Mouse (Mus musculus) E14TG2a.4 (cell line): ENCODE data around the gene Helz.
A peak's percentile ranks its signal among the peaks of the same experiment; 100 is the strongest.
"Not testable (repeated sequence)": the region's sequence is repeated elsewhere in the genome, so short reads cannot be mapped to it uniquely, and the experiment has no call there.

ENCODE experiments used
- H3K27me3 ChIP-seq: 2 replicates; pipeline ENCODE4 v1.6.1; 2014; ENCODE audit warnings: low read length, control low read depth; ENCODE audit not compliant: insufficient read depth
- H3K36me3 ChIP-seq: 2 replicates; pipeline ENCODE4 v1.6.1; 2014; ENCODE audit warnings: low read length, control low read depth; ENCODE audit not compliant: insufficient read depth
- H3K4me1 ChIP-seq: replicated peaks from 2 replicates; pipeline ENCODE4 v1.6.1; 2014; ENCODE audit warnings: low read depth, low read length, control low read depth
- H3K4me3 ChIP-seq: replicated peaks from 2 replicates; pipeline ENCODE4 v1.5.1; 2014; ENCODE audit warnings: mild to moderate bottlenecking, low read length
- H3K9me3 ChIP-seq: 2 replicates; pipeline ENCODE4 v1.6.1; 2014; ENCODE audit warnings: low read length, control low read depth
- CTCF ChIP-seq: conservative IDR thresholded peaks from 2 replicates; pipeline ENCODE4 v1.5.1; 2014; ENCODE audit warnings: low read length
- NANOG ChIP-seq: IDR thresholded peaks from 2 replicates; pipeline ENCODE4 v1.6.1; 2014; ENCODE audit warnings: borderline replicate concordance, low read length, mixed read lengths
- POU5F1 ChIP-seq: IDR thresholded peaks from 2 replicates; pipeline ENCODE4 v1.6.1; 2014; ENCODE audit warnings: low read length, borderline replicate concordance

Gene Helz

DNA sequence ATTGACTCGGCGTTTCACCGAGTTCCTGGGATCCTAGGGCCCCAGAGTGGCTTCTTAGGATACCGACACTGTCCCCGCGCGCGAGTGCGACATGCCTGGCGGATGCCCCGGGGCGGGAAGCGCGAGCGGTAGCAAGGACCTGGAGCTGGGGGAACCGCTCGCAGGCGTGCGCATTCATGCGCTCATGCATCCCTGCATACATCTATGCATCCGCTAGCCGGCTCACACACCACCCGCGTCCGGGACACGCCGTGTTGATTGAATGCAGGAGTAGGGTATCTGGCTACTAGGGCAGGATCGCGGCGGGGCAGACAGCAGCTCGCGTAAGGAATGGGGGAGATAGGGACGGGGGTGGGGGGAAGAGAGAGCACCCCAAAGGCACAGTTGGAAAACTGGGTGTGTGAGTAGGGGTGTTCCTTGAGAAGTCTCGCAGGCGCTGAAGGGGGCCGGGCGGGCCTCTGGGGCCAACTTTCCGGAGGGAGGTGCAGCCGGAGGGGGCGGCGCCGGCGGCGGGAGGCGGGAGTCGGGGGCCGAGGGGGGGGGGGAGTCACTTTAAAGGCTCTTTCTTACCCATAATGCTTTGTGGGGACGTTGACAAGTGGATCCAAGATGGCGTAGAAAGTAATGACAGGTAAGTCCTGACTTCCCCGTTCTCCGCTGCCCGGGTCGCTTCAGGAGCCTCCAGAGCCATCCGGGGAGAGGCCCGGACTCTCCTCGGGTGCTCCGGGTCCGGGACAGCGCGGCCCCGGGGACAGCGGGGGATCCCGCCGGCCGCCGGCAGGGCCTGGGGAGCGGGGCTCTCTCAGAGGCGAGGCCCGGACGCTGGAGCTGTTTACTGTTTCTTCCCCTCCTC is at the start of gene Helz:
Helz (plus strand) TSS at position 580 of the 853 bp plus-strand sequence.
- no peaks in the 10 kb centered on the region for H3K27me3 ChIP-seq
- peaks cover 34% of the 10 kb centered on the region for H3K36me3 ChIP-seq
- peak within 1 kb of the TSS; percentile 97 for H3K4me3 ChIP-seq
- no peaks in the 10 kb centered on the region for H3K9me3 ChIP-seq
- TF ChIP-seq POU5F1 = no peak
- no peak for TF ChIP-seq NANOG
- no peak for TF ChIP-seq CTCF
- H3K4me1 ChIP-seq = peaks cover 62% of the 10 kb centered on the region

- peaks cover 35% of the 10 kb centered on the region for H3K36me3 ChIP-seq
- H3K9me3 ChIP-seq = no peaks in the 10 kb centered on the region
- TF ChIP-seq CTCF = peak; percentile 35
- TF ChIP-seq POU5F1 = no peak
- no peak for TF ChIP-seq NANOG
- no peak overlapping the region for H3K4me3 ChIP-seq
- H3K4me1 ChIP-seq = peaks cover 13% of the 10 kb centered on the region; the same call in 1 of the 2 replicates
- no peaks in the 10 kb centered on the region for H3K27me3 ChIP-seq
Measured at GRCm38 (mm10) chr11:107502801-107503200, 44.9 kb upstream of the Helz start.

- H3K4me3 ChIP-seq, H3K27me3 ChIP-seq, H3K9me3 ChIP-seq: not testable (repeated sequence)
- peaks cover 20% of the 10 kb centered on the region for H3K4me1 ChIP-seq
- H3K36me3 ChIP-seq = peaks cover 21% of the 10 kb centered on the region
Measured at GRCm38 (mm10) chr11:107504364-107504763, 43.4 kb upstream of the Helz start.

DNA sequence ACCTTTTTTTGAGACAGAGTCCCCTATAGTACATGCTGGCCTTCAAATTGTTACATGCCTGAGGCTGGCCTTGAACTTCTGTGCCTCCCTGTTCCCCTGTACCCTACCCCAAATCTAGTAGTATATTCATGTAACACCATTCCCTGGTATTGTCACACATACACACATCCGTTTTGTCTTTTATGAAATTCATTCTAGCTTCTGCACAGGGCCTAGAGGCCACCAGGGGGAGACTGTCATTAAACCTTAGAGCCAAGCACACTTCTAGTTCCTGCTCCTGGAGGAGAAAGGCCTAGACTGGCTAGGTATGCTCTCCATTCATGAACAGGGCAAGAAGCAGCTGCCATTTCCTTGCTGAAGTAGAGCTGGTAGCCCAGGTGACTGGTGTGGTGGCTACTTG is 41.5 kb upstream of the Helz start:
- Histone ChIP-seq H3K4me1 (peaks cover 39% of the 10 kb centered on the region), H3K4me3 (no peak overlapping the region), H3K9me3 (peaks cover 5% of the 10 kb centered on the region; the same call in 1 of the 2 replicates), H3K36me3 (peaks cover 8% of the 10 kb centered on the region; the same call in 1 of the 2 replicates), H3K27me3 (no peaks in the 10 kb centered on the region)
- TF ChIP-seq CTCF (peak; percentile 54), NANOG (no peak)

GRCm38 (mm10) chr11:107509631-107510338 is 37.9 kb upstream of the Helz start:
- TF ChIP-seq POU5F1 = no peak; the same call in 1 of the 2 replicates
- peak; percentile 41 for TF ChIP-seq CTCF
- no peak for TF ChIP-seq NANOG
- Histone ChIP-seq H3K36me3 (no peaks in the 10 kb centered on the region), H3K4me1 (peaks cover 49% of the 10 kb centered on the region), H3K27me3 (no peaks in the 10 kb centered on the region), H3K4me3 (peak overlapping the region; percentile 65), H3K9me3 (peaks cover 5% of the 10 kb centered on the region; the same call in 1 of the 2 replicates)

GRCm38 (mm10) chr11:107510362-107511269 is 37.1 kb upstream of the Helz start:
- Histone ChIP-seq H3K4me1 (peaks cover 49% of the 10 kb centered on the region), H3K9me3 (peaks cover 5% of the 10 kb centered on the region; the same call in 1 of the 2 replicates), H3K36me3 (no peaks in the 10 kb centered on the region), H3K4me3 (peak overlapping the region; percentile 65), H3K27me3 (no peaks in the 10 kb centered on the region)
- TF ChIP-seq POU5F1 = peak; percentile 33; the same call in 1 of the 2 replicates
- TF ChIP-seq CTCF = no peak

DNA sequence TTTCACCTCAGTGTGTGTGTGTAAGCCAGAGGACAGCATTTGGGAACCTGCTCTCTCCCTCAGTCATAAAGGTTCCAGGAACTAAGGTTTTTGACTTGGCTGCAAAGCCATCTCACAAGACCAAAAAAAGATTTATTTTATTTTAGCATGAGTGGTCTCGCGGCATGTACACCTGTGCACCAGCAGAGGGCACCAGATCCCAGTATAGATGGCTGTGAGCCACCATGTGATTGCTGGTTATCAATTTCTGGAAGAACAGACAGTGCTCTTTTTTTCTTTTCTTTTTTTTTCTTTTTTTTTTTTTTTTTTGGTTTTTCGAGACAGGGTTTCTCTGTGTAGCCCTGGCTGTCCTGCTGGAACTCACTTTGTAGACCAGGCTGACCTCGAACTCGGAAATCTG is 35.8 kb upstream of the Helz start:
- H3K4me1 ChIP-seq = peaks cover 54% of the 10 kb centered on the region
- not testable (repeated sequence) for H3K36me3 ChIP-seq, H3K9me3 ChIP-seq, H3K27me3 ChIP-seq, H3K4me3 ChIP-seq
- TF ChIP-seq CTCF = peak; percentile 90

DNA sequence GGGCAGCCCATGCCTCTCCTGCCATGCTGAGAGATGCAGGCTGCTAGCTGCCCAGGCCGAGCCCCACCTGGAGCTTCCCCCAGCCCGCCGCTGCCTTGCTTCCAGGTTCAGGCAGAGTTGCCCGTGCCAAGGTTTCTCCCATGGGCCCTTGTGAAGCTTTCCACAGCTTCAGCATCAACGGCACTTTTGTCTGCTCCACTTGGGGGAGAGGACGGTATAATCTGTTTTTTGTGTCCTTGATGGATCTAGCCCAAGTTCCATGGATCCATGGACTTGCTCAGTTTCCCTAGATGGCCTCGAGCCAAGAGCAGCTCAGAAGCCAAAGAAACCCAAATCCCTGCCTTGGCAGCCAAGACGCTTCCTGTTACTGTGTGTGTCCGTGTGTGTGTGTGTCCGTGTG is 34.7 kb upstream of the Helz start:
- peaks cover 58% of the 10 kb centered on the region for H3K4me1 ChIP-seq
- H3K4me3 ChIP-seq = no peak overlapping the region
- no peaks in the 10 kb centered on the region for H3K36me3 ChIP-seq
- H3K27me3 ChIP-seq = no peaks in the 10 kb centered on the region
- H3K9me3 ChIP-seq = peaks cover 5% of the 10 kb centered on the region; the same call in 1 of the 2 replicates
- TF ChIP-seq CTCF (no peak), NANOG (no peak), POU5F1 (no peak)
